Mouse (Mus musculus) layer of hippocampus, postnatal 36 days (tissue): ENCODE data around the gene Gm5127. TPM values are rescaled to one million over a fixed set of nuclear protein-coding genes. Genes with fewer than 3 reads are reported as not detected.

Experiments used
- DNase-seq, 2 experiments: peaks; one replicate each; pipeline ENCODE4 v3.0.0; 2022
- total RNA-seq, 2 experiments: library from RNA; stranded (reverse); gene quantifications; 2 replicates each; pipeline ENCODE4 v1.2.3; 2021

The Gm5127 gene
- under 1 TPM; 0.25 to 0.28 TPM for total RNA-seq

GRCm38 (mm10) chrX:106582886-106583285, at the start of gene Gm5127:
Gene Gm5127, plus strand, starts transcription at chrX:106583186.
- no peak for DNase-seq

- DNase-seq: no peak
These were observed 46.6 kb upstream of the Gm5127 start for GRCm38 (mm10) chrX:106536359-106536758.

- no peak for DNase-seq
These were observed 27.5 kb upstream of the Gm5127 start for GRCm38 (mm10) chrX:106555457-106555856.

- no peak for DNase-seq
These were observed 4.0 kb upstream of the Gm5127 start for GRCm38 (mm10) chrX:106578966-106579365.

- no peak for DNase-seq
These were observed 2.6 kb upstream of the Gm5127 start for GRCm38 (mm10) chrX:106580410-106580809.

- DNase-seq: no peak
These were observed 789 bp upstream of the Gm5127 start for GRCm38 (mm10) chrX:106582197-106582596.

- no peak for DNase-seq
These were observed 10.9 kb downstream of the Gm5127 start for GRCm38 (mm10) chrX:106593914-106594313.

- no peak for DNase-seq
These were observed 12.9 kb downstream of the Gm5127 start for GRCm38 (mm10) chrX:106595904-106596303.

- DNase-seq: no peak
These were observed 19.7 kb downstream of the Gm5127 start for GRCm38 (mm10) chrX:106602574-106603258.

- DNase-seq: no peak
These were observed 20.4 kb downstream of the Gm5127 start, which contains the start of gene Cysltr1 for GRCm38 (mm10) chrX:106603386-106603785. Gene Cysltr1, minus strand, starts transcription at chrX:106603679.

- DNase-seq: no peak
These were observed 39.5 kb downstream of the Gm5127 start for GRCm38 (mm10) chrX:106622512-106622911.

- DNase-seq: no peak
These were observed 40.7 kb downstream of the Gm5127 start for GRCm38 (mm10) chrX:106623667-106624066.

- DNase-seq: no peak
These were observed 45.5 kb downstream of the Gm5127 start for GRCm38 (mm10) chrX:106628514-106628913.

- DNase-seq: no peak
These were observed 50.6 kb downstream of the Gm5127 start for GRCm38 (mm10) chrX:106633543-106633942.

- DNase-seq: no peak
These were observed 52.0 kb downstream of the Gm5127 start for GRCm38 (mm10) chrX:106634799-106635541.

GRCm38 (mm10) chrX:106662101-106662500, 79.1 kb downstream of the Gm5127 start:
- no peak for DNase-seq

- no peak for DNase-seq
These were observed 121.6 kb downstream of the Gm5127 start for GRCm38 (mm10) chrX:106704590-106704989.

GRCm38 (mm10) chrX:106717160-106717559, 134.2 kb downstream of the Gm5127 start:
- DNase-seq: no peak

- DNase-seq: no peak
These were observed 159.3 kb downstream of the Gm5127 start for GRCm38 (mm10) chrX:106742241-106742640.

GRCm38 (mm10) chrX:106755272-106755671, 172.3 kb downstream of the Gm5127 start:
- no peak for DNase-seq
